Mouse (Mus musculus) liver, postnatal 0 days (tissue): Measurements from ENCODE around the gene Btg1-ps2. TPM values are rescaled to one million over a fixed set of nuclear protein-coding genes. Genes with fewer than 3 reads are reported as not detected.

ENCODE experiments used
- ATAC-seq: fragments of 200-750 bp; cut with Nextera tagmentation; 2 replicates; pipeline ENCODE4 v1.8.0; 2017; ENCODE audit warnings: mild to moderate bottlenecking, moderate library complexity
- DNase-seq: peaks from one replicate; pipeline ENCODE4 v3.0.0-alpha.2; 2016
- H3K27ac ChIP-seq: fragments of 300-500 bp; sonication (generic); 2 replicates; pipeline ENCODE4 v1.5.1; 2014; ENCODE audit warnings: antibody characterized with exemption, moderate library complexity, mild to moderate bottlenecking, low read depth
- H3K27me3 ChIP-seq: fragments of 300-500 bp; sonication (generic); 2 replicates; pipeline ENCODE4 v1.6.1; 2014; ENCODE audit warnings: low read length, control low read depth, mixed read lengths; ENCODE audit not compliant: insufficient read depth
- H3K36me3 ChIP-seq: fragments of 300-500 bp; sonication (generic); replicated peaks from 2 replicates; pipeline ENCODE4 v1.6.1; 2014; ENCODE audit warnings: mild to moderate bottlenecking, control low read depth, low read length, moderate library complexity, mixed read lengths; ENCODE audit not compliant: insufficient read depth
- H3K4me1 ChIP-seq: fragments of 300-500 bp; sonication (generic); 2 replicates; pipeline ENCODE4 v1.6.1; 2014; ENCODE audit warnings: antibody characterized with exemption, mild to moderate bottlenecking, control low read depth; ENCODE audit not compliant: insufficient read depth
- H3K4me2 ChIP-seq: fragments of 300-500 bp; sonication (generic); 2 replicates; pipeline ENCODE4 v1.6.1; 2014; ENCODE audit warnings: low read depth, mild to moderate bottlenecking, low read length, moderate library complexity, mixed read lengths
- H3K4me3 ChIP-seq: fragments of 300-500 bp; sonication (generic); 2 replicates; pipeline ENCODE4 v1.5.1; 2014; ENCODE audit warnings: low read depth, low read length
- H3K9ac ChIP-seq: fragments of 300-500 bp; sonication (generic); replicated peaks from 2 replicates; pipeline ENCODE4 v1.6.1; 2014; ENCODE audit warnings: mild to moderate bottlenecking, moderate library complexity
- H3K9me3 ChIP-seq: fragments of 300-500 bp; sonication (generic); 2 replicates; pipeline ENCODE4 v1.6.1; 2016; ENCODE audit warnings: mild to moderate bottlenecking, control low read depth, low read length, mixed read lengths
- CTCF ChIP-seq: sonication (generic); IDR thresholded peaks from 2 replicates; pipeline ENCODE4 v1.5.1; 2016; ENCODE audit warnings: antibody characterized with exemption, low read depth
- EP300 ChIP-seq: IDR thresholded peaks from 2 replicates; pipeline ENCODE4 v1.6.1; 2016; ENCODE audit warnings: antibody characterized with exemption, low read depth, mild to moderate bottlenecking
- WGBS: fragments of 180-500 bp; shearing (Covaris S2); extraction: QIAGEN DNeasy Blood & Tissue Kit; methylation state at CpG from one replicate; pipeline ENCODE4 v1.1.7; 2014; ENCODE audit not compliant: insufficient replicate concordance; 5-methylcytosine and 5-hydroxymethylcytosine counted together
- polyA plus RNA-seq: library from polyadenylated mRNA; unstranded; fragments of >200 nt; fragmentation: Nextera tagmentation; extraction: Ambion mirVana; gene quantifications from 2 replicates; pipeline ENCODE4 v1.2.1, GENCODE M21; 2015

Gene Btg1-ps2
- polyA plus RNA-seq, 1 experiment from 2014 or later: not detected

DNA sequence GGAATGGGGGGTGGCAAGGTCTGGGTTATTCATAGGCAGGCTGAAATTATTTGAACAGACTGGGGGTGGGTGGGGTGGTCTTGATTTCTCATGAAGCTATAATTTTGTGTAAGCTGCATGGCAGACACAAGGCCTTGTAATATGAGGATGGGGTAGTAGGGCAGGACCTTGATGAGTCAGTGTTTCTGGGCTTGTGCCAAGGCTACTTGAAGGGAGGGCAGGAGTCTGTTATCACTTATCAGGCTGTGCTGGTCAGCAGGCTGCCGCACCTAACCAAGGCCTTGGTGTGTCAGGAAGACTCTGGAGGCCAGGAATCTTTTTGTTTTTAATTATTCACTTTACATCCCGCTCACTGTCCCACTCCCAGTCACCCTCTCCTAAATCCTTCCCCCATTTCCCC is 34.2 kb downstream of the Btg1-ps2 start:
- Histone ChIP-seq H3K9me3 (no peaks in the 10 kb centered on the region), H3K4me1 (no peaks in the 10 kb centered on the region), H3K4me2 (no peak overlapping the region), H3K9ac (no peak overlapping the region), H3K27me3 (no peaks in the 10 kb centered on the region), H3K27ac (no peak overlapping the region), H3K4me3 (no peak overlapping the region), H3K36me3 (no peaks in the 10 kb centered on the region)
- TF ChIP-seq CTCF: no peak
- no peak for TF ChIP-seq EP300
- DNase-seq (no peak), ATAC-seq (no peak)
- 62% methylated on average over 2 of the region's 2 CpGs for WGBS

Other genes starting within 250 kb of the Btg1-ps2 start
- 1.3 and 1.4 TPM in 2 replicates for gene Rhox5, start 238.3 kb downstream of the Btg1-ps2 start, polyA plus RNA-seq
- gene Rhox6, start 216.2 kb downstream of the Btg1-ps2 start, polyA plus RNA-seq: not detected in 2 replicates
- gene Rhox7a, start 211.4 kb downstream of the Btg1-ps2 start, polyA plus RNA-seq: not detected in 2 replicates
- gene Rhox8, start 164.2 kb downstream of the Btg1-ps2 start, polyA plus RNA-seq: not detected in 2 replicates
- not detected in 2 replicates for gene Rhox7b, start 145.9 kb downstream of the Btg1-ps2 start, polyA plus RNA-seq
- not detected in 2 replicates for gene Rhox9, start 141.3 kb downstream of the Btg1-ps2 start, polyA plus RNA-seq
- not detected in 2 replicates for gene Btg1-ps1, start 24.3 kb downstream of the Btg1-ps2 start, polyA plus RNA-seq
- not detected in 2 replicates for gene Rhox10, start 23.4 kb upstream of the Btg1-ps2 start, polyA plus RNA-seq
- not detected in 2 replicates for gene Rhox11, start 42.0 kb upstream of the Btg1-ps2 start, polyA plus RNA-seq
- gene Rhox12, start 67.8 kb upstream of the Btg1-ps2 start, polyA plus RNA-seq: not detected in 2 replicates
- not detected in 2 replicates for gene Rhox13, start 78.1 kb upstream of the Btg1-ps2 start, polyA plus RNA-seq
- gene Zbtb33, start 146.7 kb upstream of the Btg1-ps2 start, polyA plus RNA-seq: 1.3 TPM in 2 replicates
- 2.4 and 2.7 TPM in 2 replicates for gene Tmem255a, start 209.3 kb upstream of the Btg1-ps2 start, polyA plus RNA-seq